8 mouse cellular contexts compared by ENCODE assay signal in the genomic region with DNA sequence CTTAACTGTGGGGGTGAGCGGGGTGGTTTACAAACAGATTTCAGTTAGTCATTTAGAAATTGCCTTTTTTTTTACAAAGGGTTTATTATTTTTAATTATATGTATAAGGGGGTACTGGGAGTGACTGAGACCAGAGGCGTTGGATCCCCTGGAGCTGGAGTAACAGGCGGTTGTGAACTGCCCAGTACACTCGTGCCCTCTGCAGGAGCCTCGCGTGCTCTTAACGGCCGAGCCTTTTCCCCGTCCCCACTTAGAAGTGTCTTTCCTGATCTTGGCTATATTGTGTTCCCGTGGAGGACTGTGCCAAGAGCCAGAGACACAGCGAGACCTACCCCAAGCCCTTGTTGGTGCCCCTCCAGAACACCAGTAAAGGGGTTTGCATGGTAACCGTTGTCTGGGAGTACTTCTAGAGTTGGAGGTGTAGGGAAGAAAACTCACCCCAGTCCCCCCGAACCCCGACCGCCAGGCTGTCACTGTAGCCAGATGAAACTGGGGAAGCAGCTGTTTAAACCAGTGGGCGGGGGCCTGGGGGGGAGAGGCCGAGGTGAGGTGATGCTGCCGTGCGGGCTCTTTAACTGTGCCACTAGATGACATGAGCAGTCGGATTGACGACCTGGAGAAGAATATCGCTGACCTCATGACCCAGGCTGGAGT. TPM values are rescaled to one million over a fixed set of nuclear protein-coding genes. Genes with fewer than 3 reads are reported as not detected.
DNase-seq lines count a peak whose midpoint lies in the region; ATAC-seq lines count a peak whose summit lies in the region.

No protein-coding gene starts in this region.

- peak overlapping the region; percentile 62 for H3K27ac ChIP-seq in hindbrain, embryonic 14.5 days
- peak overlapping the region; percentile 91 for H3K27ac ChIP-seq in midbrain, embryonic 10.5 days (replicated peaks)

- H3K4me1 ChIP-seq in hindbrain, embryonic 14.5 days (replicated peaks; ENCODE audit: control insufficient read depth, insufficient read depth, low read length) = peaks cover 5% of the 10 kb centered on the region; the same call in 1 of the 2 replicates
- peaks cover 9% of the 10 kb centered on the region for H3K4me1 ChIP-seq in midbrain, embryonic 10.5 days

- H3K9ac ChIP-seq in hindbrain, embryonic 14.5 days = peak overlapping the region; percentile 93

- no peaks in the 10 kb centered on the region for H3K9me3 ChIP-seq in hindbrain, embryonic 14.5 days (ENCODE audit: control insufficient read depth, low read length)
- 0 out of 2 replicates have a peak, but pooled peaks cover 5% of the 10 kb centered on the region for H3K9me3 ChIP-seq in midbrain, embryonic 10.5 days (replicated peaks)

- H3K27me3 ChIP-seq in hindbrain, embryonic 14.5 days (ENCODE audit: control insufficient read depth, insufficient read depth, low read length) = no peaks in the 10 kb centered on the region
- peaks cover 22% of the 10 kb centered on the region; the same call in 1 of the 2 replicates for H3K27me3 ChIP-seq in midbrain, embryonic 10.5 days (ENCODE audit: low read depth, poor library complexity, severe bottlenecking)

- H3K36me3 ChIP-seq in hindbrain, embryonic 14.5 days (replicated peaks; ENCODE audit: control insufficient read depth, insufficient read depth) = peaks cover 42% of the 10 kb centered on the region
- peaks cover 42% of the 10 kb centered on the region for H3K36me3 ChIP-seq in midbrain, embryonic 10.5 days

- peak; percentile 37 for DNase-seq in cerebellum, adult 9-10 months
- no peak for DNase-seq in cerebellum, adult 18-20 months
- DNase-seq in thymus, postnatal 0 days (ENCODE audit: low spot score) = peak; percentile 17
- no peak for DNase-seq in thymus, postnatal 25 days
- DNase-seq in hindbrain, embryonic 14.5 days (ENCODE audit: low spot score) = peak; percentile 24
- no peak for DNase-seq in midbrain, embryonic 10.5 days (ENCODE audit: low spot score)
- DNase-seq in frontal cortex, postnatal 36 days (ENCODE audit: low spot score in 2 of 2) = no peak
- DNase-seq in urinary bladder, postnatal 10 days (ENCODE audit: low spot score) = no peak

- H3K4me3 ChIP-seq in hindbrain, embryonic 14.5 days (replicated peaks; ENCODE audit: low read length) = peak overlapping the region; percentile 84
- peak overlapping the region; percentile 99 for H3K4me3 ChIP-seq in midbrain, embryonic 10.5 days

- 54% methylated on average over 22 of the region's 22 CpGs for WGBS in hindbrain, embryonic 14.5 days
- 55% methylated on average over 22 of the region's 22 CpGs for WGBS in midbrain, embryonic 10.5 days

- ATAC-seq in hindbrain, embryonic 14.5 days (ENCODE audit: low FRiP score) = no peak

- H3K4me2 ChIP-seq in hindbrain, embryonic 14.5 days (replicated peaks) = peak overlapping the region; percentile 64

RNA-seq across cellular contexts. Expression of a gene that starts 0.9 kb away (rescaled TPM):
- 244 and 246 TPM in 2 replicates for polyA plus RNA-seq in thymus, postnatal 0 days (2015; fragmentation: Nextera tagmentation; extraction: Ambion mirVana)
- polyA plus RNA-seq in hindbrain, embryonic 14.5 days (2014; fragmentation: Nextera tagmentation; extraction: Ambion mirVana) = 741 and 743 TPM in 2 replicates
- 267 and 315 TPM in 2 replicates for polyA plus RNA-seq in midbrain, embryonic 10.5 days (2016; fragmentation: Nextera tagmentation; extraction: Ambion mirVana)

RNA-seq across cellular contexts. Expression of a gene that starts 49.5 kb away (rescaled TPM):
- polyA plus RNA-seq in thymus, postnatal 0 days (2015; fragmentation: Nextera tagmentation; extraction: Ambion mirVana) = 11.6 and 13.4 TPM in 2 replicates
- polyA plus RNA-seq in hindbrain, embryonic 14.5 days (2014; fragmentation: Nextera tagmentation; extraction: Ambion mirVana) = 17.8 and 20.2 TPM in 2 replicates
- polyA plus RNA-seq in midbrain, embryonic 10.5 days (2016; fragmentation: Nextera tagmentation; extraction: Ambion mirVana) = 10.9 and 11.4 TPM in 2 replicates

Comparison
In these comparisons a context has a peak if more than half of its experiments do, and no peak if none do; other contexts are left out.
1. DNase-seq: peak in cerebellum, adult 9-10 months (single experiment), thymus, postnatal 0 days (single experiment) and hindbrain, embryonic 14.5 days (single experiment); none in cerebellum, adult 18-20 months (0 of 2), thymus, postnatal 25 days (single experiment), midbrain, embryonic 10.5 days (single experiment), frontal cortex, postnatal 36 days (0 of 2) and urinary bladder, postnatal 10 days (single experiment).